Mouse (Mus musculus) forebrain, embryonic 16.5 days (tissue): ENCODE data around the gene Tmem106a. TPM values are rescaled to one million over a fixed set of nuclear protein-coding genes. Genes with fewer than 3 reads are reported as not detected.
"Not testable (repeated sequence)": the region's sequence is repeated elsewhere in the genome, so short reads cannot be mapped to it uniquely, and the experiment has no call there.

Experiments used
- ATAC-seq: fragments of 200-750 bp; cut with Nextera tagmentation; 2 replicates; pipeline ENCODE4 v1.8.0; 2017; ENCODE audit warnings: mild to moderate bottlenecking, moderate library complexity
- H3K27ac ChIP-seq: fragments of 300-500 bp; sonication (generic); 2 replicates; pipeline ENCODE4 v1.5.1; 2014; ENCODE audit warnings: low read length, control low read depth
- H3K27me3 ChIP-seq: fragments of 300-500 bp; sonication (generic); replicated peaks from 2 replicates; pipeline ENCODE4 v1.6.1; 2014; ENCODE audit warnings: low read length; ENCODE audit not compliant: control insufficient read depth, insufficient read depth
- H3K36me3 ChIP-seq: fragments of 300-500 bp; sonication (generic); 2 replicates; pipeline ENCODE4 v1.6.1; 2014; ENCODE audit not compliant: control insufficient read depth, insufficient read depth
- H3K4me1 ChIP-seq: fragments of 300-500 bp; sonication (generic); replicated peaks from 2 replicates; pipeline ENCODE4 v1.6.1; 2014; ENCODE audit warnings: low read length; ENCODE audit not compliant: control insufficient read depth, insufficient read depth
- H3K4me2 ChIP-seq: fragments of 300-500 bp; sonication (generic); 2 replicates; pipeline ENCODE4 v1.6.1; 2014; ENCODE audit warnings: mild to moderate bottlenecking, low read length, control low read depth
- H3K4me3 ChIP-seq: fragments of 300-500 bp; sonication (generic); replicated peaks from 2 replicates; pipeline ENCODE4 v1.5.1; 2014; ENCODE audit warnings: mild to moderate bottlenecking, low read length, control low read depth
- H3K9ac ChIP-seq: fragments of 300-500 bp; sonication (generic); replicated peaks from 2 replicates; pipeline ENCODE4 v1.6.1; 2014; ENCODE audit warnings: low read depth, low read length, control low read depth
- H3K9me3 ChIP-seq: fragments of 300-500 bp; sonication (generic); 2 replicates; pipeline ENCODE4 v1.6.1; 2016; ENCODE audit warnings: low read length; ENCODE audit not compliant: control insufficient read depth
- WGBS: fragments of 180-500 bp; shearing (Covaris S2); extraction: QIAGEN DNeasy Blood & Tissue Kit; methylation state at CpG from one replicate; pipeline ENCODE4 v1.1.7; 2014; 5-methylcytosine and 5-hydroxymethylcytosine counted together
- polyA plus RNA-seq: library from polyadenylated mRNA; unstranded; fragments of >200 nt; fragmentation: Nextera tagmentation; extraction: Ambion mirVana; gene quantifications from 2 replicates; pipeline ENCODE4 v1.2.1, GENCODE M21; 2015

The Tmem106a gene
- polyA plus RNA-seq, 1 experiment from 2014 or later: 1.9 TPM

DNA sequence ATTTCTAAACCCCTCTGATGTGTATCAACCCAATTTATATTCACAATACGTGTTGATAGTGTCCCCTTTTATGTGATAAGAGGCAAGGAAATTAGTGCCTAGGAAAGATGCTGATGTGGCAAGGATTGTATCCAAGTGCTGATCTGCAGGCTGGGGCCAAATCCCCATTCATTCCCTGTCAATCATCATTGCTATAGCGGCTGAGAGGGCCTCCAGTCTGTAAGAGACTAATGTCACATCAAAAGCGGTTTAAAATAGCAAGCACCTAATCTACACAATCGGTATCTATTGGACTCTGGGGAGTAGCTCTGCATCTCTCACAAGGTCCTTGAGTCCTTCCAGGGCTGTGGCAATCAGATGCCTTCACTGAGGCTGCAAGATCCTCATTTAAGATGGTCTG lies 32.1 kb downstream of the Tmem106a start:
- ATAC-seq: no peak
- Histone ChIP-seq H3K9me3 (no peaks in the 10 kb centered on the region), H3K4me3 (no peak overlapping the region), H3K27ac (no peak overlapping the region), H3K4me2 (no peak overlapping the region), H3K9ac (no peak overlapping the region), H3K36me3 (no peaks in the 10 kb centered on the region), H3K27me3 (no peaks in the 10 kb centered on the region), H3K4me1 (peaks cover 27% of the 10 kb centered on the region)
- 23% methylated on average over 4 of the region's 4 CpGs for WGBS

DNA sequence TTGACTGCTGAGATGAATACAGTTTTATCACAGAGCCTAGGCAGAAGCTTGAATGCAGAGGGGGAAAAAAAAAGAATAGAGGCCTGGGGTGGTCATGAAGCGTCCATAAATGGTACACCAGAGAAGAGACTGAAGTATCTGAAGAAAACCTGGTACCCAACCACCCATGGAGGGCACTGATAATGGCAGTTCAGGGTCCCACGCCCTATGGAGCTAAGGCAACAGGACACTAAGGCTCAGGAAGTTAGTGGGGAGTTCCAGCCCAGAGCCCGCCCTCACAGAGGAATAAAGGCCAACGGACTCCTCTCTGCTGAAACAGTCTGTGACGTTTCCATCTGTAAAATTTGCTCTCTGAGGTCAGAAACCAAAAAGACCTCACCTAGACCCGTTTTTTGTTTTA lies 33.3 kb downstream of the Tmem106a start:
- WGBS: 86% methylated on average over 6 of the region's 6 CpGs
- H3K27me3 ChIP-seq: no peaks in the 10 kb centered on the region
- H3K9ac ChIP-seq: no peak overlapping the region
- peaks cover 27% of the 10 kb centered on the region for H3K4me1 ChIP-seq
- H3K9me3 ChIP-seq: no peaks in the 10 kb centered on the region
- H3K36me3 ChIP-seq: no peaks in the 10 kb centered on the region
- H3K27ac ChIP-seq: no peak overlapping the region
- H3K4me3 ChIP-seq: no peak overlapping the region
- H3K4me2 ChIP-seq: no peak overlapping the region
- no peak for ATAC-seq

DNA sequence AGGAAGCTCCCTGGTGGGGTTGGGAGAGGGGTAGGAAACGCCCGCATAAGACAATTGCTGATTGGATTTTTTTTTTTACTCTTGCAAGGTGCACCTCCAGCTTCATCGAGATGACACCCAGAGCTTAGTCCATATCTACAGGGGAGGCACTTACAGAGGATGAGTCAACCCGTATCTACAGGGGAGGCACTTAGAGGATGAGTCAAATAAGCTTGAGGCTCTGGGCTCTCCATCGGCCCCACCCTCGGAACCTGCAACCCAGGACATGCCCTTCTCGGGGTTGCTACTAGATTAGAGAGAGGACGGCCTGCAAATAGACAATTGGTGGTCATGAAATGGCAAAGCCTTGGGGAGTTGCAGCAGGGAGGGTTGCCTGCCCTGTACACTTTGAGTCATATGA lies 34.1 kb downstream of the Tmem106a start:
- no peaks in the 10 kb centered on the region for H3K36me3 ChIP-seq
- WGBS: 96% methylated on average over 8 of the region's 8 CpGs
- H3K4me1 ChIP-seq: peaks cover 27% of the 10 kb centered on the region
- no peak for ATAC-seq
- no peaks in the 10 kb centered on the region for H3K9me3 ChIP-seq
- no peaks in the 10 kb centered on the region for H3K27me3 ChIP-seq
- H3K4me2 ChIP-seq: no peak overlapping the region
- 0 out of 2 replicates have a peak overlapping the region, but pooled peaks have one; percentile 6 for H3K27ac ChIP-seq
- H3K9ac ChIP-seq: no peak overlapping the region
- H3K4me3 ChIP-seq: no peak overlapping the region

DNA sequence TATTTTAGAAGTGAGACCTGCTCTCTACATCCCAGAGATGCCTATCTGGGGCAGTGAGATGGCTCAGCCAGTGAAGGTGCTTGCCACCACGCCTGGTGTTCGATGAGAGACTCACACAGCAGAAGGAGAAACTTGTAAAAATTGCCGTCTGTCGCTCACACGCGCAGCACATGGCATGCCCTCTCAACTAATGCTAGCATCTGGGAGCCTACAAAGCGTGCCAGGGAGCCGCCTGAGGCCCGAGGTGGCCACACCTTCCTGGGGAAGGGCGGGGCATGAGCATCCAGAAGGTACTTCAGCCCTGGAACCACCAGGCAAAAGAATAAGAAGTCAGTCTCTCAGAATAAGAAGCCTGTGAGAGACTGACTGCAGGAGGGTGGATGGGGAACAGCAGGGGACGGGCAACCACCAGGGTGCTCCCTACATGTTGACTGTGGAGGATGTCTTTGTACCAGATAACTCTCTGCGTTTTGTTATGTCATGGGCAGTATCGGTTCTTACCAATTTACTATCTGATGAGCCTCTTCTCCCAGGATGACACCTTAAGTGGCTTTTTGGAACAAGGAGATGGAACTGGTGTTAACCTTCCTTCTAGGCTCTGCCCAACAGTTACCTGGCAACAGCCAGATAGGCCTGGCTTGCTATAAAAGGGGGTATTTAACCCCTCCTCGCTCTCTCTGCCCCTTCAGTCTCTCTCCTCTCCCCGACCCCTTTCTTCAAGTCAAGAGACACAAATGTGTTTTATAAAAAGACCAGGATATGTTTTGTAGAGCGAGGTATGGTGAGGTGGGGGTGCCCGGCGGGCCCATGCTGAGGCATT lies 35.1 kb downstream of the Tmem106a start:
- Histone ChIP-seq H3K9ac (peak overlapping the region; percentile 39; the same call in 1 of the 2 replicates), H3K9me3 (no peaks in the 10 kb centered on the region), H3K27me3 (no peaks in the 10 kb centered on the region), H3K4me2 (peak overlapping the region; percentile 33), H3K36me3 (no peaks in the 10 kb centered on the region), H3K4me3 (no peak overlapping the region; the same call in 1 of the 2 replicates), H3K27ac (peak overlapping the region; percentile 79), H3K4me1 (peaks cover 27% of the 10 kb centered on the region)
- 16% methylated on average over 18 of the region's 18 CpGs for WGBS
- ATAC-seq: peak; percentile 75

DNA sequence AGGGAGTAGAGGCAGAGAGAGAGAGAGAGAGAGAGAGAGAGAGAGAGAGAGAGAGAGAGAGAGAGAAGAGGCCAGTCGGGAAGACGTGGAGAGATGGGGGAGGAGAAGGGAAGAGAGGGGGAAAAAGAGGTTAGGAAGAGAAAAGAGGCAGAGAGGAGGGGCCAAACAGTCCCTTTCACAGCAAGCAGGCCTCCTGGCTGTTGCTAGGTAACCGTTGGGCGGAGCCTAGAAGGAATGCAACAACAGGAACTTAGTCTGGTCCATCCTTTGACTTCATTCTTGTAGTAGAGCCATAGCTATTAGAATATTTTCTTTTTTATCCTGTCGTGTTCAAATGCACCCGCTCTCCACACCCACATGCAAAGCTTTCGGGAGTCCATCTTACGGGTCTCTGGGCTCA lies 35.8 kb downstream of the Tmem106a start:
- peak; percentile 68 for ATAC-seq
- H3K9ac ChIP-seq: no peak overlapping the region

DNA sequence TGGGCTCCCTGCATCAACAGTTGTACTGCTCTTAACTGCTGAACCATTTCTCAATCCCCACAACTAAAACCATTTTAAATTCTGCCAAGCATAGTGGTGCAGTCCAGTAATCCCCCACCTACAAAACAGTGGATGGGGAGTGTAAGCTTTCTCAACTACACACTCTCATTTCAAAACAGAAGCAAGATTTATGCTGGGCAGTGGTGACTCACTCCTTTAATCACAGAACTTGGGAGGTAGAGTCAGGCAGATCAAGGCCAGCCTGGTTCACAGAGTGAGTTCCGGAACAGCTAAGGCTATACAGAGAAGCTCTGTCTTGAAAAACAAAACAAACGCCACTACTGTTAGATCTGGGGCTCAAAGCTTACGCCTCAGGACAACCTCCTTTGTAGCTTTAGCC lies 36.6 kb downstream of the Tmem106a start:
- Histone ChIP-seq H3K27ac (no peak overlapping the region), H3K9me3 (no peaks in the 10 kb centered on the region), H3K36me3 (no peaks in the 10 kb centered on the region), H3K27me3 (no peaks in the 10 kb centered on the region), H3K9ac (no peak overlapping the region), H3K4me3 (no peak overlapping the region), H3K4me1 (peaks cover 27% of the 10 kb centered on the region), H3K4me2 (no peak overlapping the region)
- ATAC-seq: no peak
- WGBS: 54% methylated on average over 3 of the region's 3 CpGs

More for the DNA sequence above, 35.8 kb downstream of the Tmem106a start:
- peaks cover 27% of the 10 kb centered on the region for H3K4me1 ChIP-seq
- H3K9me3 ChIP-seq: no peaks in the 10 kb centered on the region
- H3K27me3 ChIP-seq: no peaks in the 10 kb centered on the region
- H3K4me2 ChIP-seq: peak overlapping the region; percentile 33
- H3K27ac ChIP-seq: peak overlapping the region; percentile 79
- H3K4me3 ChIP-seq: no peak overlapping the region
- H3K36me3 ChIP-seq: no peaks in the 10 kb centered on the region
- WGBS: 2% methylated on average over 8 of the region's 8 CpGs

DNA sequence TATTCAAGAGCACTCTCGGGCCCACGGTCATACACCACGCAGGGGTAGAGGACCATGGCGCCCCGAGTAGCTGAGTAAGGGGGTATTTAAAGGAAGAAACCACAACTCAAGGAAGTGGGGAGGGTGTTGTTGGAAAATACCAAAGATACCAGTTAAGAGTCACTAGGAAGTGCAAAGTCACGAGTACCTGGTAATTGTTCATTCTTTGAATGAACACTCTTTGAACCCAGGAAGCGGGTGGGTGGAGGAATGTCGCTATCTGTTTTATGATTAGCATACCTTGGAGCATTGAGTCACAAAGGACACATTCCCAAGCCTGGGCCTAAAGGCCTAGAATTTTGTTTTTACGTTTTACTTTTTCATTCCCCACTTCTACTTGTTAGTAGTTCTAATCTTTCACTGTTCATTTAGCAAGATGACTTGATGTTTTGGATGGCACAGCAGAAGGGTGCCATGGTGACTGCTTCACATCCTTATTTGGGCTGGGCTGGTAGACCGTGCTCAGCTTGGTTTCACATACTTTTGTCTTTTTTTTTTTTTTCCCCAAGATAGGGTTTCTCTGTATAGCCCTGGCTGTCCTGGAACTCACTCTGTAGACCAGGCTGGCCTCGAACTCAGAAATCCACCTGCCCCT lies 38.1 kb downstream of the Tmem106a start:
- H3K9ac ChIP-seq, H3K27ac ChIP-seq, H3K4me2 ChIP-seq, H3K27me3 ChIP-seq, H3K4me3 ChIP-seq, H3K9me3 ChIP-seq, ATAC-seq, H3K36me3 ChIP-seq: not testable (repeated sequence)
- H3K4me1 ChIP-seq: peaks cover 21% of the 10 kb centered on the region
- 93% methylated on average over 11 of the region's 11 CpGs for WGBS

DNA sequence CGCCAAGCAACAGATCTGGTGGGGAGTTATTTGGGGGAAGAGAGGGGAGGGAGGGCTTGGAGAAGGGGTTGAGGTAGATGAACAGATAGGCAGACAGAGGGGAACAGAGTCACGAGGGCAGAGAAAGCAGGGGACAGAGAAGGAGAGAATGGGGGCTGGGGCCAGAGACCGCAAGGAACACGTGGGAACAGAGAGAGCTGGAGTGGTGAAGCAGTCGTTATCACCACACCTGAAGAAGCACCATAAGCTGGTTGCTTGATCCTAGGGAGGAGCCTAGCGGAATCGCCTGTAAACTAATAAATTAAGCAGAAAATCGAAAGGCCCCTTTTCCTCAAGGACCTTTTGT lies 44.6 kb downstream of the Tmem106a start:
- 5% methylated on average over 8 of the region's 8 CpGs for WGBS
- Histone ChIP-seq H3K4me1 (peaks cover 10% of the 10 kb centered on the region), H3K9ac (peak overlapping the region; percentile 60), H3K27ac (peak overlapping the region; percentile 90), H3K9me3 (no peaks in the 10 kb centered on the region), H3K27me3 (no peaks in the 10 kb centered on the region), H3K4me3 (peak overlapping the region; percentile 46), H3K4me2 (peak overlapping the region; percentile 81), H3K36me3 (no peaks in the 10 kb centered on the region)
- peak; percentile 19 for ATAC-seq

DNA sequence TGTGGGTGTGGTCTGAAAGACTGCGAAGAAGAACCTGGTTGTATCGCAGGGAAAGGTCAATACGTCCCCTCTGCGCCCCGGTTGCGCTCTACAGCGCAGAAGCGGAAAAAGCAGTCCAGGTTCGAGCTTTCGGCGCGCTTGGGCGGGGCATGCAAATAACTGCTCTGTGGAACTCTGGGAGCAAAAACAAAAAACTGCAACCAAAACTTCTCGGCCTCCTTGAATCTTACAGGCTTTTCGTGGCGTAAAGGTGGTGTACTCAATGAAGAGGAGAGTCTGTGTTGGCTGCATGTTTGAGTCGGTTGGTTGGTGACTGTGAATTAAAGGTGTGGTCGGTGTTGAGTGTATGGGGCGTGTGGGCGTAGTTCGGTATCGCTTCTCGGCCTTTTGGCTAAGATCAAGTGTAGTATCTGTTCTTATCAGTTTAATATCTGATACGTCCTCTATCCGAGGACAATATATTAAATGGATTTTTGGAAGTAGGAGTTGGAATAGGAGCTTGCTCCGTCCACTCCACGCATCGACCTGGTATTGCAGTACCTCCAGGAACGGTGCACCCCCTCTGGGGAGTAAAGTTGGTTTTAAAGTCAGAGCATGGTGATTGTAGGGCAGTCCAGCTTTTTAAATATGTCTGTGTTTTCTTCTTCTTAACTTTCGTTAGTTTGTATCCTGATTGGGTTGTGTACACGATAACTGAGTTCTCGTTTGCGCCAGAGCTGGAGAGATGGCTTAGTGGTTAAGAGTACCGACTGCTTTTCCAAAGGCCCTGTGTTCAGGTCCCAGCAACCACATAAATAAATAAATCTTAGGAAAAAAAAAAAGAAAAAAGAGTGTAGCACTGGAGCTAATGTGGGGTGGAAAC lies 45.2 kb downstream of the Tmem106a start, which contains the start of gene Rdm1:
Gene Rdm1, plus strand, starts transcription at position 201 of the 862 bp plus-strand sequence.
- peak; percentile 89 for ATAC-seq

More for the DNA sequence above, 45.2 kb downstream of the Tmem106a start, which contains the start of gene Rdm1:
- Histone ChIP-seq H3K27ac (peak within 1 kb of the TSS; percentile 90), H3K4me3 (peak within 1 kb of the TSS; percentile 73), H3K4me1 (peaks cover 10% of the 10 kb centered on the region), H3K9ac (peak within 1 kb of the TSS; percentile 66), H3K36me3 (no peaks in the 10 kb centered on the region), H3K4me2 (peak within 1 kb of the TSS; percentile 81), H3K9me3 (no peaks in the 10 kb centered on the region), H3K27me3 (no peaks in the 10 kb centered on the region)
- WGBS: 0% methylated on average over 32 of the region's 34 CpGs
